Mouse (Mus musculus): ENCODE measurements at regions not wholly inside any gene's neighbourhood (a gene's known extent, or its start where the extent isn't known, plus 50 kb on each side); places are given as distances from the start of the nearest gene placed in this dataset.

DNA sequence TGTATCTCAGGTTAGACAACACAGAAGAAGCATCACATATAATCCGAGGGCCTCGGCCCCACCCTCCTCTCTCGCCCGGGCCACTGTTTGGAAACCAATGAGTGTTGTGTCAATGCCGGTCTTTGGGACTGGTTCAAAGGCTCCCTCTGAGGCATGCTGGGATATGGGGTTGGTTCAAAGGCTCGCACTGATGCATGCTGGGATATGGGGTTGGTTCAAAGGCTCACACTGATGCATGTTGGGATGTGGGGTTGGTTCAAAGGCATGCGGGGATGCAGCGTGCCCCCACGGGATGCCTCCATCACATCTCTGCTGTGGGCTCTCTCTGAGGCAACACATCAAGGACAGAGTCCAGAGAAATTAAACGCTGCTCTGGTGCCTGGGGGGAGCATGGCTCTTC is 73.3 kb downstream of the Tbx3 start:
- no peak overlapping the region for H3K27ac ChIP-seq (ENCODE audit: control insufficient read depth, low read depth, low read length)
- no peak overlapping the region for H3K4me3 ChIP-seq (ENCODE audit: control insufficient read depth in 1 of 2, insufficient read depth in 1 of 2, low read depth in 2 of 2, low read length in 2 of 2)
- H3K27me3 ChIP-seq (ENCODE audit: control insufficient read depth in 1 of 2, insufficient read depth in 2 of 2, low read length in 2 of 2): no peaks in the 10 kb centered on the region
- H3K36me3 ChIP-seq (ENCODE audit: control insufficient read depth in 1 of 2, insufficient read depth in 2 of 2, low read length in 2 of 2): no peaks in the 10 kb centered on the region
- no peaks in the 10 kb centered on the region for H3K79me2 ChIP-seq (ENCODE audit: control insufficient read depth, insufficient read depth, low read length, poor library complexity)
- H3K9me3 ChIP-seq (replicated peaks; ENCODE audit: insufficient read depth, low read length): no peaks in the 10 kb centered on the region
- no peak for DNase-seq (ENCODE audit: low read depth, low spot score)
- no peak overlapping the region for H3K9ac ChIP-seq (ENCODE audit: control insufficient read depth, low read depth, low read length, poor library complexity, severe bottlenecking)
- no peak for TF ChIP-seq MXI1 (IDR thresholded peaks at IDR 0.05; ENCODE audit: low read depth, low read length)
- no peak for TF ChIP-seq HCFC1 (IDR thresholded peaks at IDR 0.05; ENCODE audit: low read depth, low read length)
- no peak for TF ChIP-seq CHD2 (IDR thresholded peaks at IDR 0.05; ENCODE audit: low read length)
- TF ChIP-seq GABPA (IDR thresholded peaks at IDR 0.05; ENCODE audit: low read depth, low read length): no peak
- TF ChIP-seq ELF1 (IDR thresholded peaks at IDR 0.05; ENCODE audit: low read depth, low read length): no peak
- TF ChIP-seq ZC3H11A (IDR thresholded peaks at IDR 0.05; ENCODE audit: low read depth, low read length): no peak
- no peak for TF ChIP-seq POLR2AphosphoS5 (IDR thresholded peaks at IDR 0.05; ENCODE audit: borderline replicate concordance, low read depth, low read length)
- TF ChIP-seq RAD21 (IDR thresholded peaks at IDR 0.05; ENCODE audit: low read depth, low read length): no peak
- no peak for TF ChIP-seq USF1 (IDR thresholded peaks at IDR 0.05; ENCODE audit: low read depth, low read length)
- no peak for TF ChIP-seq MAZ (IDR thresholded peaks at IDR 0.05; ENCODE audit: low read depth, low read length)
- TF ChIP-seq MAX (IDR thresholded peaks at IDR 0.05; ENCODE audit: low read length): no peak
- H3K4me1 ChIP-seq (ENCODE audit: control insufficient read depth in 1 of 2, insufficient read depth in 2 of 2, low read length in 2 of 2): no peaks in the 10 kb centered on the region

DNA sequence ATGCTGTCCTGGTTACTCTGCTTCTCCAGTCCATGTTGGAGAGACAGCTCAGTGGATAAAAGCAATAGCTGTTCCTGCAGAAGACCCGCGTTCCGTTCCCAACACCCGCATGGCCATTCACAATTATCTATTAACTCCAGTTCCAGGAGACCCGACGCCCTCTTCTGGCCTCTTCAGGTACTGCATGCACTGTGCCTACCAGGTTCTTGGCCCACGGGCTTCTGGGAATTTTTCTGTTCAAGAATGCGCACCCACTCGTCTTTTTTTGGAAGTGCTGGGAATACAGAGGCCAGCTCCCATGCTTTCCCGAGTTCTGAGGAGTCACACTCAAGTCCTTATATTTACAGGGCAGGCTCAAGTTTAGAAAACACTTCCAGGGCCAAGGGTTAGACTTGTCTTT is 76.6 kb downstream of the Tbx3 start:
- no peaks in the 10 kb centered on the region for H3K4me1 ChIP-seq (ENCODE audit: control insufficient read depth in 1 of 2, insufficient read depth in 2 of 2, low read length in 2 of 2)
- H3K27ac ChIP-seq (ENCODE audit: control insufficient read depth, low read depth, low read length): no peak overlapping the region
- H3K9me3 ChIP-seq (replicated peaks; ENCODE audit: insufficient read depth, low read length): no peaks in the 10 kb centered on the region
- no peak for TF ChIP-seq USF2 (IDR thresholded peaks at IDR 0.05; ENCODE audit: borderline replicate concordance in 1 of 2, insufficient read depth in 1 of 2, low read depth in 1 of 2, low read length in 2 of 2)
- peak in 1 of 3 experiments; percentile 6; a peak in 1 of 6 replicates for TF ChIP-seq CTCF (IDR thresholded peaks at IDR 0.05 in 2 of 3, conservative IDR thresholded peaks at IDR 0.05 in 1 of 3; ENCODE audit: control insufficient read depth in 1 of 3, insufficient read depth in 1 of 3, low read depth in 2 of 3, low read length in 3 of 3, poor library complexity in 1 of 3, severe bottlenecking in 1 of 3)
- H3K9ac ChIP-seq (ENCODE audit: control insufficient read depth, low read depth, low read length, poor library complexity, severe bottlenecking): no peak overlapping the region
- H3K36me3 ChIP-seq (ENCODE audit: control insufficient read depth in 1 of 2, insufficient read depth in 2 of 2, low read length in 2 of 2): no peaks in the 10 kb centered on the region
- no peak overlapping the region for H3K4me3 ChIP-seq (ENCODE audit: control insufficient read depth in 1 of 2, insufficient read depth in 1 of 2, low read depth in 2 of 2, low read length in 2 of 2)
- H3K27me3 ChIP-seq (ENCODE audit: control insufficient read depth in 1 of 2, insufficient read depth in 2 of 2, low read length in 2 of 2): no peaks in the 10 kb centered on the region
- no peaks in the 10 kb centered on the region for H3K79me2 ChIP-seq (ENCODE audit: control insufficient read depth, insufficient read depth, low read length, poor library complexity)
- no peak for DNase-seq (ENCODE audit: low read depth, low spot score)

DNA sequence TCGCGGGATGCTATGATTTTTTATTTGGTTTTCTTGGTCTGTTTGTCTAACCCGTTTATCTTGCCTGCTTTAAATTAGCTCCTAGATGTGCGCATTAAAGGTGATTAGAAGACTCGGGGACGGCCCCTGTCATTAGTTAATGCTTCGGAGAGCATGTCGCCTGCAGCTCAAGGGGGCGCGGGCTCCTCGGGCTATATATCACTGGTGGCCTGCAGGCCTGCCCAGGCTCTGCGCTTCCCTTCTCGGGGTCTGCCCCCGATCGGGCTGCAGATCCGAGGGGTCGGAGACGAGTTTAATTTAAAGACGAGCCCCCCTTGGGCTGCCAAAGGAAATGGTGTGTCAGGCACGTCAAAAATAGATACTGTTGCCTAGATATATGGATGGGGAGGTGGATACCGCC is 78.2 kb downstream of the Tbx3 start:
- Histone ChIP-seq H3K36me3 (ENCODE audit: control insufficient read depth in 1 of 2, insufficient read depth in 2 of 2, low read length in 2 of 2) (no peaks in the 10 kb centered on the region), H3K9ac (ENCODE audit: control insufficient read depth, low read depth, low read length, poor library complexity, severe bottlenecking) (no peak overlapping the region), H3K9me3 (replicated peaks; ENCODE audit: insufficient read depth, low read length) (no peaks in the 10 kb centered on the region), H3K27ac (ENCODE audit: control insufficient read depth, low read depth, low read length) (no peak overlapping the region), H3K4me1 (ENCODE audit: control insufficient read depth in 1 of 2, insufficient read depth in 2 of 2, low read length in 2 of 2) (no peaks in the 10 kb centered on the region), H3K27me3 (ENCODE audit: control insufficient read depth in 1 of 2, insufficient read depth in 2 of 2, low read length in 2 of 2) (no peaks in the 10 kb centered on the region), H3K79me2 (ENCODE audit: control insufficient read depth, insufficient read depth, low read length, poor library complexity) (no peaks in the 10 kb centered on the region), H3K4me3 (ENCODE audit: control insufficient read depth in 1 of 2, insufficient read depth in 1 of 2, low read depth in 2 of 2, low read length in 2 of 2) (no peak overlapping the region)
- no peak for DNase-seq (ENCODE audit: low read depth, low spot score)
- TF ChIP-seq GABPA (IDR thresholded peaks at IDR 0.05; ENCODE audit: low read depth, low read length) (no peak), BHLHE40 (IDR thresholded peaks at IDR 0.05; ENCODE audit: borderline replicate concordance, low read depth, low read length) (no peak), TCF12 (IDR thresholded peaks at IDR 0.05; ENCODE audit: low read depth, low read length) (no peak), USF2 (IDR thresholded peaks at IDR 0.05; ENCODE audit: borderline replicate concordance in 1 of 2, insufficient read depth in 1 of 2, low read depth in 1 of 2, low read length in 2 of 2) (no peak), TAL1 (IDR thresholded peaks at IDR 0.05; ENCODE audit: low read length) (no peak), MXI1 (IDR thresholded peaks at IDR 0.05; ENCODE audit: low read depth, low read length) (no peak), MYB (IDR thresholded peaks at IDR 0.05; ENCODE audit: low read depth, low read length) (no peak), EP300 (IDR thresholded peaks at IDR 0.05; ENCODE audit: low read depth in 1 of 2, low read length in 2 of 2) (no peak), MAX (IDR thresholded peaks at IDR 0.05; ENCODE audit: low read length) (no peak), POLR2AphosphoS5 (IDR thresholded peaks at IDR 0.05; ENCODE audit: borderline replicate concordance, low read depth, low read length) (no peak), KAT2A (conservative IDR thresholded peaks at IDR 0.05; ENCODE audit: low read depth, low read length) (no peak), CTCF (IDR thresholded peaks at IDR 0.05 in 2 of 3, conservative IDR thresholded peaks at IDR 0.05 in 1 of 3; ENCODE audit: control insufficient read depth in 1 of 3, insufficient read depth in 1 of 3, low read depth in 2 of 3, low read length in 3 of 3, poor library complexity in 1 of 3, severe bottlenecking in 1 of 3) (no peak), TBP (IDR thresholded peaks at IDR 0.05; ENCODE audit: low read depth, low read length) (no peak), ETS1 (IDR thresholded peaks at IDR 0.05; ENCODE audit: low read depth, low read length) (no peak), CHD2 (IDR thresholded peaks at IDR 0.05; ENCODE audit: low read length) (no peak), RCOR1 (IDR thresholded peaks at IDR 0.05; ENCODE audit: low read depth, low read length) (no peak), E2F4 (IDR thresholded peaks at IDR 0.05; ENCODE audit: borderline replicate concordance, low read depth, low read length) (no peak), CHD1 (IDR thresholded peaks at IDR 0.05; ENCODE audit: low read depth, low read length) (no peak)

Measured in MEL (cell line).